Mouse (Mus musculus): ENCODE data around the gene Dnajc25.

Dnajc25 gene

DNA sequence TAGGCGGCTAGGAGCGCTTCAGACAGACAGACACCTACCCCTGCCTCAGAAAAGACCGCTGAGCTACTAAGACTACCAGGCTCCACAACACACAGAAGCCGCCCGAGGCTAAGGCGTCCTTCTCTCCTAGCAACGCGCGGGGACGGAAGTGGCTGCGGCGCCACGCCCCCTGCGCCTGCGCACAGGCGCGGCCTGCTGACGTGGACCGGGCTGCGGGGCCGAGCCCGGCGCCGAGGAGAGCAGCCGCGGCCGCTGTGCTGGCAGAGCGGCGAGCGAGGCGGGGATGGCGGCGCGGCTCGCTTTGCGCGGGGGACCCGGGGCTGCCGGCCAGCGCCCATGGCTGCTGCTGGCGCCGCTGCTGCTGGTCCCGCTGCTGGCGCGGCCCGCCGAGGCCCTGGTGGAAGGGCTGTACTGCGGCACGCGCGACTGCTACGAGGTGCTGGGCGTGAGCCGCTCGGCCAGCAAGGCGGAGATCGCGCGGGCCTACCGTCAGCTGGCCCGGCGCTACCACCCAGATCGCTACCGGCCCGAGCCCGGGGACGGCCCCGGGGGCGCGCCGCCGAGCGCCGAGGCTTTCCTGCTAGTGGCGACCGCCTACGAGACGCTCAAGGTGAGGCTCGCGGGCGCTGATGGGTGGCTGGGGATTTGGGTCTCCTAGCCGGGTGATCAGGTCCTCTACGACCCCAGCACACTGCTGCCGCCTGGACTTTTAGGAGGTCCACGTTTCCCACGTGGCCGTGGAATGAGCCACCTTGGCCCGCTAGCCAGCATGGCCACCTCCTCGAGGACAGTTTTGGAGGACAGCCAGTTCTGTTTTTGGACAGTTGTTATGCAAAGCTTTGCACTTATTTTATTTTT lies 8.3 kb downstream of the Dnajc25 start, which contains the start of gene Gm20503:
Gene Gm20503 (plus strand): TSS at position 263 of the 858 bp plus-strand sequence.
- DNase-seq (ENCODE audit: inconsistent age in 2 of 2, low spot score in 1 of 2) = peak; percentile 95 to 96

GRCm38 (mm10) chr4:59003806-59004200 lies 8.9 kb downstream of the Dnajc25 start:
- no peak for DNase-seq (ENCODE audit: inconsistent age in 2 of 2, low spot score in 1 of 2)

GRCm38 (mm10) chr4:59006211-59006610 lies 11.3 kb downstream of the Dnajc25 start:
- no peak for DNase-seq (ENCODE audit: inconsistent age in 2 of 2, low spot score in 1 of 2)

GRCm38 (mm10) chr4:59007016-59007415 lies 12.2 kb downstream of the Dnajc25 start:
- DNase-seq (ENCODE audit: inconsistent age in 2 of 2, low spot score in 1 of 2) = peak; percentile 47 to 78

DNA sequence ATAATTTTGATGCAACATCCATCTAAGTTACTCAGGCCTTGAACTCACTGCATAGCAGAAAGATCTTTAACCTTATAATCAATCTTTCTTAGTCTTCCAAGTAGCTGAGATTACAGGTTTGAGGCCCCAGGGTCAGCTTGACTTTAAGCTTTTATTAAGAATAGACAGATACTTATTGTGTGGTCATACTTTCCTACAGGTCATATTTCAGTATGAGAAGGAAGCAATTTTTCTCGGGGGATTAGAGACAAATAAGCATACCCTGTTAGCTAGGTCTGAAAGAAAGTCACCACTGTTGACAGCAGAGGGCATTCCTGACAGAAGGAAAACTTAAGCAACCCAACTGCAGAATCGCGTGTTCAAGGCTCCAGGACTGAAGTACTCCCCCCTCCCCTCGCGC lies 13.1 kb downstream of the Dnajc25 start:
- DNase-seq (ENCODE audit: inconsistent age in 2 of 2, low spot score in 1 of 2) = no peak

GRCm38 (mm10) chr4:59009186-59009585 lies 14.3 kb downstream of the Dnajc25 start:
- no peak for DNase-seq (ENCODE audit: inconsistent age in 2 of 2, low spot score in 1 of 2)

- DNase-seq (ENCODE audit: inconsistent age in 2 of 2, low spot score in 1 of 2) = no peak
Observed at GRCm38 (mm10) chr4:59009696-59010095, 14.8 kb downstream of the Dnajc25 start.

- DNase-seq (ENCODE audit: inconsistent age in 2 of 2, low spot score in 1 of 2) = no peak
Observed at GRCm38 (mm10) chr4:59011446-59011845, 16.6 kb downstream of the Dnajc25 start.

DNA sequence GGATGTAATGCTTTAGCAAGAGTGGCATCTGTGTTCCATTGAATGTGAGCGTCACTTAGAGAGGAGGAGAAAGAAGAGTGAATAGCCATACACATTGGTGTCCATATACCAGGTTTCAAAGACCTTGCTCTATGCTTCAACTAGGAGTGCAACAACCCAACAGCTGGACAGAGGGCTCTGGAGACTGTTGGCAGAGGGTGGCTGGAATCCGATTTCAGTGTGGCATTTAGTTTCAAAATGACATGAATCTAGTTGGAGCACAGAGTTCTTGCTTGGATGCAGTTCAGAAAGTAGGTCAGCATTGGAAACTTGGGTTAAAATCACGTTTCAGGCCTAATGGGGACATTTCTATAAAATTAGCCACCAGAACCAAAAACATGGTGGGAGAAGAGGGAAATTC lies 20.3 kb downstream of the Dnajc25 start:
- DNase-seq (ENCODE audit: inconsistent age in 2 of 2, low spot score in 1 of 2) = peak in 1 of 2 experiments; percentile 40

DNA sequence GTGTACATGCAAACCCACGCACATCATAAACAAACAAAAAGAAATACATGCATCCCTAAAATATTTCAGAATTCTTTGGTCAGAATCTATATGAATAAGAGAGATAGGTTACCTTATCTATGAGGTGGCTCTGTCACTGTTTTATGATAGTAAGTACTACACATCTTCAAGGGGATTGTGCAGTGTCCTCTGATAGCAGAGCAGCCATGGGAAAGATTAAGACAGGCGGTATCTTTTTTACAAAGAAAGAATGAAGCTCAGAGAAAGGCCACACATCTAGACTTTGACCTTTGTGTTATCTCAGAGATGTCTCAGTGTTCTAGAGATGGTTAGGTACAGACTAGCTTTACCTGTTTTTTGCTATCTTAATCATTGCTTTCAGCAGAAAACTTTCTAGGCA lies 22.1 kb downstream of the Dnajc25 start:
- no peak for DNase-seq (ENCODE audit: inconsistent age in 2 of 2, low spot score in 1 of 2)

GRCm38 (mm10) chr4:59034325-59034917 lies 39.6 kb downstream of the Dnajc25 start:
- DNase-seq (ENCODE audit: inconsistent age in 2 of 2, low spot score in 1 of 2) = peak; percentile 21 to 35

GRCm38 (mm10) chr4:59034918-59035785 lies 40.3 kb downstream of the Dnajc25 start, which contains the start of gene Gng10:
TSS of gene Gng10 (plus strand) at chr4:59035088.
- peak; percentile 73 to 88 for DNase-seq (ENCODE audit: inconsistent age in 2 of 2, low spot score in 1 of 2)

GRCm38 (mm10) chr4:59035786-59036350 lies 41.0 kb downstream of the Dnajc25 start:
- peak in 1 of 2 experiments; percentile 39 for DNase-seq (ENCODE audit: inconsistent age in 2 of 2, low spot score in 1 of 2)

GRCm38 (mm10) chr4:59036490-59037127 lies 41.7 kb downstream of the Dnajc25 start:
- peak; percentile 78 to 92 for DNase-seq (ENCODE audit: inconsistent age in 2 of 2, low spot score in 1 of 2)

DNA sequence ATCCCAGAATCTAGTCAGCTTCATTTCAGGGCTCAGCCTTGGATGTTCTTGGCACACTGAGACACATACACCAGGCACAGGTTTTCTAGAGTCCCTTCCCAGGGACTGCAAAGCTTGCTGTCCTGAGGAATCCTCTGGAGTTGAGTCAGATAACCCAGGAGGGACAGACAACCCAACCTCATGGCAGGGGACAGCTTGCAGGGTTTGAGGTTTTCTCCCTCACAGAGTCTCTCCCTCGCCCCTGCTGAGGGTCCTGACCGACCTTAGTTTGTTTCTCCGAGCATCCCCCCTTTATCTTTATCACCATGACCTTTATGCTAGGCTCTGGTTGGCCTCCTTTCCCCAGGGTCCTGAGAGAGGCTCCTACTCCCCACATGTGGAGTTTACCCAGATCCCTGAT lies 42.7 kb downstream of the Dnajc25 start:
- no peak for DNase-seq (ENCODE audit: inconsistent age in 2 of 2, low spot score in 1 of 2)

- DNase-seq (ENCODE audit: inconsistent age in 2 of 2, low spot score in 1 of 2) = no peak
Observed at GRCm38 (mm10) chr4:59040397-59041287, 45.8 kb downstream of the Dnajc25 start.

DNA sequence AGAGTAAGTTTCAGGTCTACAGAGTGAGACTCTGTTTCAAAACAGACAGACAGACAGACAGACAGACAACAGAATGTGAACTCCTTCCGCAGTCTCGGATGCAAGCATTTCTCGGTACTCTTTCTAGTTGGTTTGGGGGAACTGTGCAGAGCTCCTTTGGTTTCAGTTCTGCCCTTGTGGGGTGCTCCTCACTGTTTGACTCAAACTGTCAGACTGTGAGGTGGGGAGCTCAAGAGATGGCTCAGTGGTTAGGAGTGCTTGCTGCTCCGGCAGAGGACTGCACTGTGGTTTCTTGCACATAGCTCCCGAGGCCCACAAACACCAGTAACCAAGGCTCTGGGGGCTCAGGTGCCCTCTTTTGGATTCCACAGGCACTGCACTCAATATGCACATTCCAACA lies 48.2 kb downstream of the Dnajc25 start:
- no peak for DNase-seq (ENCODE audit: inconsistent age in 2 of 2, low spot score in 1 of 2)

- DNase-seq (ENCODE audit: inconsistent age in 2 of 2, low spot score in 1 of 2) = no peak
Observed at GRCm38 (mm10) chr4:59043891-59044290, 49.0 kb downstream of the Dnajc25 start.

GRCm38 (mm10) chr4:59047222-59047621 lies 52.4 kb downstream of the Dnajc25 start:
- DNase-seq (ENCODE audit: inconsistent age in 2 of 2, low spot score in 1 of 2) = no peak

Measured in adrenal gland, adult (tissue).